Mouse (Mus musculus): ENCODE measurements around the gene Scn4a.
"Not testable (repeated sequence)": the region's sequence is repeated elsewhere in the genome, so short reads cannot be mapped to it uniquely, and the experiment has no call there.

DNA sequence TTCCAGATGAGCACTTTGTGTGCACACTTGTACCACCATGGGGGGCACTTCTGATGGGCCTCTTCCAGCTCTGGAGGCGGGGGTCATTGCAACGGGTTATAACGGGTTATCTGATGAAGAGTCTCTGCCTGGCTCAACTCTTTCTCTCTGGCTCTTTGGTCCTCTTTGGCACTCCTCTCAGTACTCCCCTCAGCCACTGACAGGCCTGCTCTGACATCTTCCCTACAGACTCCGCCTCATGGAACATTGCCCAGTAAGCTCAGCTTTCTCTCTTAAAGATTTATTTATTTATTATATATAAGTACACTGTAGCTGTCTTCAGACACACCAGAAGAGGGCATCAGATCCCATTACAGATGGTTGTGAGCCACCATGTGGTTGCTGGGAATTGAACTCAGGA, 13.8 kb downstream of the Scn4a start:
- TF ChIP-seq CTCF (IDR thresholded peaks at IDR 0.05; ENCODE audit: control insufficient read depth, insufficient read depth, insufficient replicate concordance, low read depth, low read length); POLR2A (IDR thresholded peaks at IDR 0.05; ENCODE audit: control insufficient read depth, low read depth, low read length): not testable (repeated sequence)
